Mouse (Mus musculus) lung, adult 2 months (tissue): ENCODE data around the gene Cbx5.

Source experiments
- CTCF ChIP-seq: fragments of 200-500 bp; IDR thresholded peaks from 2 replicates; pipeline ENCODE4 v1.5.1; 2011; ENCODE audit warnings: mild to moderate bottlenecking, low read length, control low read depth; ENCODE audit not compliant: insufficient read depth
- POLR2A ChIP-seq: fragments of 200-500 bp; IDR thresholded peaks from 2 replicates; pipeline ENCODE4 v1.6.1; 2011; ENCODE audit warnings: low read depth, mild to moderate bottlenecking, control low read depth, low read length, borderline replicate concordance; ENCODE audit errors: extremely low read depth

GRCm38 (mm10) chr15:103268903-103269302 is 29.3 kb upstream of the Cbx5 start:
- no peak for TF ChIP-seq POLR2A
- no peak for TF ChIP-seq CTCF
